Mouse (Mus musculus) olfactory bulb, adult 2 months (tissue): ENCODE data around the gene Slc4a3. TPM values are rescaled to one million over a fixed set of nuclear protein-coding genes. Genes with fewer than 3 reads are reported as not detected.

Experiments used
- H3K27ac ChIP-seq: fragments of 200-500 bp; 2 replicates; pipeline ENCODE4 v1.5.1; 2012; ENCODE audit warnings: low read depth, low read length; ENCODE audit not compliant: insufficient read depth
- H3K4me1 ChIP-seq: fragments of 200-500 bp; 2 replicates; pipeline ENCODE4 v1.6.1; 2012; ENCODE audit warnings: low read length; ENCODE audit not compliant: control insufficient read depth, insufficient read depth
- H3K4me3 ChIP-seq: fragments of 200-500 bp; 2 replicates; pipeline ENCODE4 v1.5.1; 2012; ENCODE audit warnings: mild to moderate bottlenecking, low read depth, low read length, moderate library complexity; ENCODE audit not compliant: insufficient read depth
- CTCF ChIP-seq: fragments of 200-500 bp; IDR thresholded peaks from 2 replicates; pipeline ENCODE4 v1.5.1; 2012; ENCODE audit warnings: low read depth, mild to moderate bottlenecking, low read length, moderate library complexity; ENCODE audit not compliant: insufficient read depth
- POLR2A ChIP-seq: fragments of 200-500 bp; IDR thresholded peaks from 2 replicates; pipeline ENCODE4 v1.6.1; 2012; ENCODE audit warnings: mild to moderate bottlenecking, low read depth, low read length, moderate library complexity; ENCODE audit not compliant: insufficient read depth
- WGBS: fragments of 180-500 bp; shearing (Covaris S2); methylation state at CpG from one replicate; pipeline ENCODE4 v1.1.7; 2018; 5-methylcytosine and 5-hydroxymethylcytosine counted together
- polyA plus RNA-seq: library from polyadenylated mRNA; stranded (reverse); fragments of >200 nt; gene quantifications from 2 replicates; pipeline ENCODE4 v1.2.4, GENCODE M21; 2012; ENCODE audit warnings: low replicate concordance; ENCODE audit not compliant: missing spikeins, insufficient read depth, insufficient read length

The Slc4a3 gene
- polyA plus RNA-seq, 1 experiment: not detected

DNA sequence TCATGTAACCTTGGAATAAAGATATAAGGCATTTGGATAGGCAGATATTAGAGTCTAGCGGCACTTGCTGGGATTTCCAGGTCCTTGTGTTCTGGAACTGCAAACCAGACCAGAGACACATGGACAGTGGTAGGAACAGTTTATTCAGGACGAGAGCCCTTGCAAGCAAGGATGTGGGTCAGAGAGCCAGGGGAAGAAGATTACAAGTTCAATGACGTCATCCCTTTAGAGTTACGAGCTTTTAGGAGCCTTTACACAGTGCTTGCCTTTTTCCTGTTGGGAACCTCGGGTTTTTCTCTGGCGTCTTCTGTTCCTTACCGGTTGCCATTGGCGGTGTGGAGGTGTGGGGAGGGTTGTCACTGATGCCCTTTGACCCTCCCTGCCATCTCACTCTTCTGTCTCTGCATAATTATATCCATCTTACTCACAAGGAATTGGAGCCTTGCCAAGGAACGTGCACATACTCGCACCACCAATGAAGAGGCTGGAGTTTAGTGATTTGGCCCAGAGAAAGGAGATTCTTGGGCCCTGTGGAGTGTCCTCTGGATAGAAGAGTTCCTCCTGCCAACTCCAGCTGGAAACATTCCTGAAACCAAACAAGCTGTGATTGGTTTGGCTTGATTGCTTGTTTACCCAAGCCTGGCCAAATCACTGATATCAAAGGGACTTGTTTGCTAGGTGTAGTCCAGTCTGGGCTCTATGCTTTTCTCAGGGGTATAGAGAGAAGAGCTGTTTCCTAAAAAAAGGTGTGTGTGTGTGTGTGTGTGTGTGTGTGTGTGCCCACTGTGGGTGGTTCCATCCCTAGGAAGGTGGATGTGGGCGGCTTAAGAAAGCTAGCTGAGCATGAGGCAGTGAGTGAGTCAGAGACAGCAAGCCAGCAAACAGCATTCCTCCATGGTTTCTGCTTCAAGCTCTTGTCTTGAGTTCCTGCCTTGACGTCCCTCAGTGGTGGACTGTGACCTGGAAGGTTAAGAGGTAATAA lies 42.0 kb downstream of the Slc4a3 start:
- Histone ChIP-seq H3K27ac (no peak overlapping the region), H3K4me3 (no peak overlapping the region), H3K4me1 (no peaks in the 10 kb centered on the region)
- no peak for TF ChIP-seq CTCF
- TF ChIP-seq POLR2A: no peak
- 64% methylated on average over 12 of the region's 12 CpGs for WGBS

- Histone ChIP-seq H3K27ac (no peak overlapping the region), H3K4me3 (no peak overlapping the region), H3K4me1 (no peaks in the 10 kb centered on the region)
- no peak for TF ChIP-seq CTCF
- TF ChIP-seq POLR2A: no peak
- 42% methylated on average over 7 of the region's 7 CpGs for WGBS
Observed at GRCm38 (mm10) chr1:75588874-75589273, 42.8 kb downstream of the Slc4a3 start.

- peaks cover 3% of the 10 kb centered on the region; the same call in 1 of the 2 replicates for H3K4me1 ChIP-seq
- WGBS: 81% methylated on average over 2 of the region's 2 CpGs
- TF ChIP-seq POLR2A (no peak), CTCF (no peak)
- no peak overlapping the region for H3K4me3 ChIP-seq
- no peak overlapping the region for H3K27ac ChIP-seq
Observed at GRCm38 (mm10) chr1:75589983-75590382, 43.9 kb downstream of the Slc4a3 start.

- 93% methylated on average over 7 of the region's 7 CpGs for WGBS
- H3K4me1 ChIP-seq: peaks cover 3% of the 10 kb centered on the region; the same call in 1 of the 2 replicates
- TF ChIP-seq CTCF (no peak), POLR2A (no peak)
- H3K27ac ChIP-seq: no peak overlapping the region
- no peak overlapping the region for H3K4me3 ChIP-seq
Observed at GRCm38 (mm10) chr1:75593956-75594355, 47.9 kb downstream of the Slc4a3 start.

- Histone ChIP-seq H3K27ac (no peak overlapping the region), H3K4me3 (no peak overlapping the region), H3K4me1 (peaks cover 3% of the 10 kb centered on the region; the same call in 1 of the 2 replicates)
- TF ChIP-seq CTCF (no peak), POLR2A (no peak)
- 55% methylated on average over 9 of the region's 9 CpGs for WGBS
Observed at GRCm38 (mm10) chr1:75594836-75595235, 48.8 kb downstream of the Slc4a3 start.

DNA sequence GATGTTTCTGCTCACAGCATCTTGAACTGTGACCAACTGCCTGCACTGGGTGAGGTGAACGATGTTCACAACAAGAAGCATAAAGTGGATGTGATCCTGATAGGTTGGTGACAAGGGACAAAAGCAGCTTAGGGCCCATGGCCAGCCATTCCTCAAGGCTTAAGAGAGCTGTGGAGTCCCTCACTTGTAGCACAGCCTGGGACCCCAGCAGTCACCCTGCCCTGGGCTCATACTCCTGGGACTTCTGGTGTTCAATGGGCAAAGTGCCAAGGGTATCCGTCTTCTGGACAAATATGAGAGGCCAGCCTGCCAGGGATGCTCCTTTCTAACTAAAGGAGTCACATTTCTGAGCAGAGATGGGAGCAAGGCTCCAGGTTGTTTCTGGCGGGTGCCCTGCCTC lies 49.9 kb downstream of the Slc4a3 start:
- Histone ChIP-seq H3K4me3 (no peak overlapping the region), H3K4me1 (peaks cover 3% of the 10 kb centered on the region; the same call in 1 of the 2 replicates), H3K27ac (no peak overlapping the region)
- 68% methylated on average over 3 of the region's 3 CpGs for WGBS
- TF ChIP-seq POLR2A (no peak), CTCF (no peak)

DNA sequence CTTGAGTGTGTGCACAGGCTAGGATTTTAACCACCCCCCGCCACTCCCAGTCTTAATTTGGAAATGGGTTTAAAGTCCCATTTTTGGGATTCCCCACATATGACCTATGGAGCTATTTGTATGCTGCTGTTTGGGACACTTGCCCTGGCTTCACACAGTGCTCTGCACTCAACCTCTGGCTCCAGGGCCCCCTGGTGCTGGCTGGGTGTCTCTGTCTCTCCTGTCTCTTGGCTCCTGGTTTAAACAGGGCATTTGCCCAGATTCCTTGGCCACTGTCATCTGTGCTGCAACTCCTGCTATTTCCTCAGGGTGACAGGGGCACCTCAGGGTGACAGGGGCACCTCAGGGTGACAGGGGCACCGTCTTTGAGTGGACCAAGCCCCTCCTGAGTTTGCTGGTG lies 50.8 kb downstream of the Slc4a3 start:
- 88% methylated on average over 2 of the region's 2 CpGs for WGBS
- Histone ChIP-seq H3K27ac (no peak overlapping the region), H3K4me3 (no peak overlapping the region)

GRCm38 (mm10) chr1:75597622-75598021 lies 51.6 kb downstream of the Slc4a3 start:
- H3K4me3 ChIP-seq: no peak overlapping the region
- H3K4me1 ChIP-seq: peaks cover 3% of the 10 kb centered on the region; the same call in 1 of the 2 replicates
- H3K27ac ChIP-seq: no peak overlapping the region
- TF ChIP-seq CTCF (no peak), POLR2A (no peak)

More for the DNA sequence above, 50.8 kb downstream of the Slc4a3 start:
- peaks cover 3% of the 10 kb centered on the region; the same call in 1 of the 2 replicates for H3K4me1 ChIP-seq
- TF ChIP-seq POLR2A (no peak), CTCF (no peak)

DNA sequence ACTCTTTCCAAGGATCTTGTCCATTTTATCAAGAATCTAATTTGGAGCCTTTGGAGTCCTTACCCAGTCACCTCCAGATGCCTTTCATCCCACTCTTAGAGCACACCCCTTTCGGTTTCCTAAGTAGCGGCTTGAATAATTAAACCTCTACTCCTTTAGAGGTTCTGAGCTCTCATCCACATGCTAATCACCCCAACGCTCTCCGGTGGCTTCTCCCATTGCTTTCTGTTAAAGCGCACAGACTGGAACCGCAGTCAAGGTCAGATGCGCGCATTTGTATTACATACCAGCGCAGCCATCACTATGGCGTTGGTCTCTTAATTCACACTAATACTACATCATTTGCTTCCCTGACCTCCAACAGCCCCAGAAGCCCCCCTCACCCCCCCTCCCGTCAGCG lies 55.7 kb downstream of the Slc4a3 start:
- TF ChIP-seq CTCF (no peak), POLR2A (no peak)
- no peak overlapping the region for H3K4me3 ChIP-seq
- no peaks in the 10 kb centered on the region for H3K4me1 ChIP-seq
- H3K27ac ChIP-seq: no peak overlapping the region
- WGBS: 26% methylated on average over 12 of the region's 12 CpGs

- TF ChIP-seq POLR2A (no peak), CTCF (no peak)
- H3K27ac ChIP-seq: no peak overlapping the region
- no peaks in the 10 kb centered on the region for H3K4me1 ChIP-seq
- 93% methylated on average over 7 of the region's 7 CpGs for WGBS
- H3K4me3 ChIP-seq: no peak overlapping the region
Observed at GRCm38 (mm10) chr1:75603584-75603983, 57.5 kb downstream of the Slc4a3 start.
